In genomic region chr14:34372646-34373045, GRCm38 (mm10) we compare ENCODE assay signal across 9 mouse cellular contexts. TPM values are rescaled to one million over a fixed set of nuclear protein-coding genes. Genes with fewer than 3 reads are reported as not detected.
DNase-seq lines count a peak whose midpoint lies in the region; ATAC-seq and TF ChIP-seq lines count a peak whose summit lies in the region.
"Had no signal": no experiment of that assay in that cellular context is flagged by ENCODE, and none has a peak within 500 bp of the region (broad histone marks: within the 10 kb centered on the region; RNA-seq: fewer than 3 reads in every experiment).

No protein-coding gene starts in this region.

- TF ChIP-seq CTCF in liver, postnatal 0 days (IDR thresholded peaks at IDR 0.05; ENCODE audit: low read depth), result peak; percentile 58
- peak; percentile 97 for TF ChIP-seq CTCF in heart, adult 2 months (IDR thresholded peaks at IDR 0.05)

- no peaks in the 10 kb centered on the region for H3K9me3 ChIP-seq in liver, postnatal 0 days (ENCODE audit: low read length)
- H3K9me3 ChIP-seq in liver, embryonic 11.5 days (ENCODE audit: control insufficient read depth, low read length), result no peaks in the 10 kb centered on the region

- intact Hi-C loops in heart, adult 2 months (cut with DNase I), result loop anchor here (1.0 to 5.0 kb wide), 3 partner anchors 29 to 195 kb away; no protein-coding TSS in a partner anchor
- intact Hi-C loops in left cerebral cortex, postnatal 4 days (cut with DNase I), result loop anchor here (10.0 kb wide), 1 partner anchor 192 kb away; no protein-coding TSS in a partner anchor

- H3K36me3 ChIP-seq in liver, postnatal 0 days (replicated peaks; ENCODE audit: insufficient read depth, low read length), result no peaks in the 10 kb centered on the region
- H3K36me3 ChIP-seq in liver, embryonic 11.5 days (ENCODE audit: control insufficient read depth, insufficient read depth, low read length), result no peaks in the 10 kb centered on the region
- H3K36me3 ChIP-seq in heart, adult 2 months (ENCODE audit: control insufficient read depth, insufficient read depth, low read length), result no peaks in the 10 kb centered on the region

- no peak for DNase-seq in liver, postnatal 0 days
- DNase-seq in liver, embryonic 11.5 days (ENCODE audit: low spot score), result no peak
- DNase-seq in ZHBTc4 (ENCODE audit: low read depth, low spot score), result peak; percentile 87
- peak; percentile 48 to 74 for DNase-seq in cerebellum, postnatal 25 days
- peak; percentile 61 to 76 for DNase-seq in heart, adult 2 months
- peak; percentile 65 for DNase-seq in left cerebral cortex, postnatal 4 days
- DNase-seq in right cerebral cortex, adult 2 months (ENCODE audit: low spot score in 2 of 2), result peak; percentile 31 to 62
- DNase-seq in spleen, postnatal 14 days (ENCODE audit: low spot score in 2 of 2), result no peak

- no peak overlapping the region for H3K9ac ChIP-seq in liver, postnatal 0 days (replicated peaks)
- no peak overlapping the region for H3K9ac ChIP-seq in liver, embryonic 11.5 days (ENCODE audit: low read depth, low read length)
- H3K9ac ChIP-seq in heart, adult 2 months (ENCODE audit: low read depth, low read length), result no peak overlapping the region

- H3K27me3 ChIP-seq in liver, postnatal 0 days (ENCODE audit: insufficient read depth, low read length), result no peaks in the 10 kb centered on the region
- H3K27me3 ChIP-seq in liver, embryonic 11.5 days (replicated peaks; ENCODE audit: control insufficient read depth, insufficient read depth, low read length), result no peaks in the 10 kb centered on the region
- H3K27me3 ChIP-seq in heart, adult 2 months (ENCODE audit: control insufficient read depth, insufficient read depth, low read length), result no peaks in the 10 kb centered on the region

- H3K4me1 ChIP-seq in liver, postnatal 0 days (ENCODE audit: insufficient read depth), result no peaks in the 10 kb centered on the region
- H3K4me1 ChIP-seq in liver, embryonic 11.5 days (replicated peaks; ENCODE audit: control insufficient read depth, insufficient read depth, low read length), result no peaks in the 10 kb centered on the region
- peaks cover 1% of the 10 kb centered on the region for H3K4me1 ChIP-seq in heart, adult 2 months (ENCODE audit: control insufficient read depth, insufficient read depth, low read length)

- no peak for TF ChIP-seq POLR2A in heart, adult 2 months (IDR thresholded peaks at IDR 0.05; ENCODE audit: insufficient read depth, low read depth, low read length)

- H3K27ac ChIP-seq in liver, postnatal 0 days (ENCODE audit: low read depth), result no peak overlapping the region
- no peak overlapping the region for H3K27ac ChIP-seq in liver, embryonic 11.5 days (ENCODE audit: low read depth, low read length)
- H3K27ac ChIP-seq in heart, adult 2 months, result no peak overlapping the region

- H3K79me2 ChIP-seq in heart, adult 2 months (replicated peaks; ENCODE audit: control insufficient read depth, insufficient read depth, low read length), result no peaks in the 10 kb centered on the region

- TF ChIP-seq EP300 in liver, postnatal 0 days (IDR thresholded peaks at IDR 0.05; ENCODE audit: low read depth), result no peak
- 0 out of 2 replicates have a peak, but pooled peaks have one; percentile 42 for TF ChIP-seq EP300 in heart, adult 2 months (IDR thresholded peaks at IDR 0.05; ENCODE audit: insufficient read depth, low read depth, low read length)

- H3K4me3 ChIP-seq in liver, postnatal 0 days (ENCODE audit: low read depth, low read length), result no peak overlapping the region
- H3K4me3 ChIP-seq in liver, embryonic 11.5 days (ENCODE audit: low read depth, low read length), result no peak overlapping the region
- no peak overlapping the region for H3K4me3 ChIP-seq in heart, adult 2 months

- no peak overlapping the region for H3K4me2 ChIP-seq in liver, postnatal 0 days (ENCODE audit: low read depth, low read length)
- H3K4me2 ChIP-seq in liver, embryonic 11.5 days, result no peak overlapping the region

- 80% methylated on average over 6 of the region's 6 CpGs for WGBS in liver, postnatal 0 days (ENCODE audit: insufficient replicate concordance)
- 81% methylated on average over 6 of the region's 6 CpGs for WGBS in liver, embryonic 11.5 days
- 83% methylated on average over 6 of the region's 6 CpGs for WGBS in heart, adult 2 months

- no peak for ATAC-seq in liver, postnatal 0 days
- ATAC-seq in liver, embryonic 11.5 days (replicated peaks; ENCODE audit: low FRiP score), result no peak

RNA-seq across cellular contexts. Expression of gene Sncg, which starts 1.9 kb away (rescaled TPM):
- 0.34 and 0.72 TPM in 2 replicates for polyA plus RNA-seq in liver, postnatal 0 days (2015; fragmentation: Nextera tagmentation; extraction: Ambion mirVana)
- 1.6 and 1.8 TPM in 2 replicates for polyA plus RNA-seq in liver, embryonic 11.5 days (2014; fragmentation: Nextera tagmentation; extraction: Ambion mirVana)
- total RNA-seq in heart, adult 2 months (2021), result 10 to 100 TPM; 11.5 to 12.9 TPM
- polyA plus RNA-seq in heart, adult 2 months (2012; rRNA removed), result 14.2 and 15.2 TPM in 2 replicates
- 1 to 10 TPM in 1 of 2 experiments, not detected in 1; 1.6 TPM for total RNA-seq in left cerebral cortex, postnatal 4 days (2021)

RNA-seq across cellular contexts. Expression of gene Mmrn2, which starts 2.6 kb away (rescaled TPM):
- polyA plus RNA-seq in liver, postnatal 0 days (2015; fragmentation: Nextera tagmentation; extraction: Ambion mirVana), result 3.2 and 3.3 TPM in 2 replicates
- 5.3 and 6.2 TPM in 2 replicates for polyA plus RNA-seq in liver, embryonic 11.5 days (2014; fragmentation: Nextera tagmentation; extraction: Ambion mirVana)
- total RNA-seq in heart, adult 2 months (2021), result 10 to 100 TPM; 30.4 to 44.1 TPM
- polyA plus RNA-seq in heart, adult 2 months (2012; rRNA removed), result 17.6 and 29.4 TPM in 2 replicates
- 1 to 10 TPM; 3.6 to 4.0 TPM for total RNA-seq in left cerebral cortex, postnatal 4 days (2021)

RNA-seq across cellular contexts. Expression of gene Fam25c, which starts 17.4 kb away (rescaled TPM):
- 5.8 and 5.9 TPM in 2 replicates for polyA plus RNA-seq in liver, postnatal 0 days (2015; fragmentation: Nextera tagmentation; extraction: Ambion mirVana)
- 0.66 TPM in 1 of 2 replicates, not detected in the other for polyA plus RNA-seq in liver, embryonic 11.5 days (2014; fragmentation: Nextera tagmentation; extraction: Ambion mirVana)
- not detected for total RNA-seq in heart, adult 2 months (2021)
- polyA plus RNA-seq in heart, adult 2 months (2012; rRNA removed), result not detected in 2 replicates
- total RNA-seq in left cerebral cortex, postnatal 4 days (2021), result 1 to 10 TPM in 1 of 2 experiments, not detected in 1; 1.0 TPM
- polyA plus RNA-seq: large intestine, adult 2 months had no signal

Comparison
In these comparisons a context has a peak if more than half of its experiments do, and no peak if none do; other contexts are left out.
1. DNase-seq: peak in ZHBTc4 (single experiment), cerebellum, postnatal 25 days (2 of 2), heart, adult 2 months (2 of 2), left cerebral cortex, postnatal 4 days (single experiment) and right cerebral cortex, adult 2 months (2 of 2); none in liver, postnatal 0 days (single experiment), liver, embryonic 11.5 days (single experiment) and spleen, postnatal 14 days (0 of 2).